Mouse (Mus musculus) MEL (cell line): ENCODE results near the gene Frmd4a.

ENCODE experiments used
- BHLHE40 ChIP-seq: IDR thresholded peaks from 2 replicates; pipeline ENCODE4 v1.6.1; 2012; ENCODE audit warnings: low read depth, mild to moderate bottlenecking, inconsistent platforms, low read length, improper control_type of control experiment, borderline replicate concordance
- CHD1 ChIP-seq: IDR thresholded peaks from 2 replicates; pipeline ENCODE4 v1.6.1; 2012; ENCODE audit warnings: low read depth, mild to moderate bottlenecking, inconsistent platforms, low read length, improper control_type of control experiment
- CTCF ChIP-seq, 3 experiments: IDR thresholded peaks in 2 of 3; conservative IDR thresholded peaks in 1 of 3; 2 replicates each; pipeline ENCODE4 v1.5.1; 2011 to 2012; ENCODE audit warnings: low read length in 3 of 3, low read depth in 2 of 3, mild to moderate bottlenecking in 2 of 3, improper control_type of control experiment in 1 of 3, inconsistent platforms in 1 of 3, mixed read lengths in 1 of 3, moderate library complexity in 1 of 3; ENCODE audit not compliant: control insufficient read depth in 1 of 3, insufficient read depth in 1 of 3, poor library complexity in 1 of 3, severe bottlenecking in 1 of 3
- EP300 ChIP-seq, 2 experiments: IDR thresholded peaks; 2 replicates each; pipeline ENCODE4 v1.6.1; 2011; ENCODE audit warnings: improper control_type of control experiment in 2 of 2, low read length in 2 of 2, low read depth in 1 of 2, mild to moderate bottlenecking in 1 of 2
- GABPA ChIP-seq: IDR thresholded peaks from 2 replicates; pipeline ENCODE4 v1.6.1; 2012; ENCODE audit warnings: low read depth, mild to moderate bottlenecking, inconsistent platforms, low read length, improper control_type of control experiment, moderate library complexity
- GATA1 ChIP-seq: IDR thresholded peaks from 2 replicates; pipeline ENCODE4 v1.6.1; 2011; ENCODE audit warnings: low read depth, low read length, improper control_type of control experiment
- JUND ChIP-seq: IDR thresholded peaks from 2 replicates; pipeline ENCODE4 v1.6.1; 2011; ENCODE audit warnings: low read depth, mild to moderate bottlenecking, improper control_type of control experiment, low read length
- POLR2A ChIP-seq, 2 experiments: IDR thresholded peaks; 2 replicates each; pipeline ENCODE4 v1.6.1; 2011 to 2012; ENCODE audit warnings: low read length in 2 of 2, mild to moderate bottlenecking in 2 of 2, control low read depth in 1 of 2, improper control_type of control experiment in 1 of 2, low read depth in 1 of 2, moderate library complexity in 1 of 2; ENCODE audit not compliant: control insufficient read depth in 1 of 2, insufficient read depth in 1 of 2, poor library complexity in 1 of 2
- POLR2AphosphoS2 ChIP-seq: IDR thresholded peaks from 2 replicates; pipeline ENCODE4 v1.6.1; 2011; ENCODE audit warnings: low read length, improper control_type of control experiment
- SIN3A ChIP-seq: IDR thresholded peaks from 2 replicates; pipeline ENCODE4 v1.6.1; 2012; ENCODE audit warnings: low read length, improper control_type of control experiment, inconsistent platforms
- SMC3 ChIP-seq: IDR thresholded peaks from 2 replicates; pipeline ENCODE4 v1.6.1; 2011; ENCODE audit warnings: low read depth, low read length, improper control_type of control experiment
- USF1 ChIP-seq: IDR thresholded peaks from 2 replicates; pipeline ENCODE4 v1.6.1; 2014; ENCODE audit warnings: low read depth, mild to moderate bottlenecking, inconsistent platforms, low read length, improper control_type of control experiment, moderate library complexity
- USF2 ChIP-seq, 2 experiments: IDR thresholded peaks; 2 replicates each; pipeline ENCODE4 v1.6.1; 2011 to 2012; ENCODE audit warnings: improper control_type of control experiment in 2 of 2, low read length in 2 of 2, borderline replicate concordance in 1 of 2, inconsistent platforms in 1 of 2, low read depth in 1 of 2, mild to moderate bottlenecking in 1 of 2; ENCODE audit not compliant: insufficient read depth in 1 of 2
- ZNF384 ChIP-seq: IDR thresholded peaks from 2 replicates; pipeline ENCODE4 v1.6.1; 2012; ENCODE audit warnings: low read depth, mild to moderate bottlenecking, inconsistent platforms, low read length, improper control_type of control experiment

DNA sequence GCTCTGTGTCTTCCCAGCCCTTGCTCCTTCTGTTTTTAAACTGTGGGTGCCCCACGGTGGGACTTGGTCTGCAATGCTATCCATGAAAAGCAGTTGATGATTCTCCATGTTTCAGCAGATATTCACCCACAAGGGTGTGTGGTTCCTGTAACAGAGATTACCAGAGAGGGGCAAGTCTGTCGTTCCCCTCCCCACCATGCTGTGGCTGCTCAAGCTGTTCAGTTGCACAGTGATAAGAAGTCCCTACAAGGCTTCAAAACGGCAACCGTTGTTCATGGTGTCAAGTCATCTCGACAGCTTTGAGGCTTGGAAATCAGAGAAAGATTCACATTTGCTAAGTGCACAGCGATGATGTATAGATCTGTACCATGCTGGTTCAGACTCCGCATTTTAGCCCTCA is 449.8 kb downstream of the Frmd4a start:
- TF ChIP-seq CTCF (IDR thresholded peaks at IDR 0.05 in 2 of 3, conservative IDR thresholded peaks at IDR 0.05 in 1 of 3; ENCODE audit: control insufficient read depth in 1 of 3, insufficient read depth in 1 of 3, low read depth in 2 of 3, low read length in 3 of 3, poor library complexity in 1 of 3, severe bottlenecking in 1 of 3) = no peak
- no peak for TF ChIP-seq CHD1
- TF ChIP-seq GATA1 = peak; percentile 73
- TF ChIP-seq USF1 = no peak
- no peak for TF ChIP-seq SMC3
- no peak for TF ChIP-seq USF2 (IDR thresholded peaks at IDR 0.05; ENCODE audit: borderline replicate concordance in 1 of 2, insufficient read depth in 1 of 2, low read depth in 1 of 2, low read length in 2 of 2)
- TF ChIP-seq GABPA = no peak
- no peak for TF ChIP-seq BHLHE40
- peak; percentile 79 to 93 for TF ChIP-seq EP300 (IDR thresholded peaks at IDR 0.05; ENCODE audit: low read depth in 1 of 2, low read length in 2 of 2)
- TF ChIP-seq POLR2AphosphoS2 = no peak
- TF ChIP-seq SIN3A = peak; percentile 37; the same call in 1 of the 2 replicates
- TF ChIP-seq JUND = no peak
- no peak for TF ChIP-seq POLR2A (IDR thresholded peaks at IDR 0.05; ENCODE audit: control insufficient read depth in 1 of 2, insufficient read depth in 1 of 2, low read depth in 1 of 2, low read length in 2 of 2, poor library complexity in 1 of 2)
- no peak for TF ChIP-seq ZNF384
